Mouse (Mus musculus): ENCODE results near the gene Gm28048. TPM values are rescaled to one million over a fixed set of nuclear protein-coding genes. Genes with fewer than 3 reads are reported as not detected.

Gene Gm28048
- polyA plus RNA-seq, 1 experiment from 2014 or later, result 6.9 TPM

- no peak overlapping the region for H3K9ac ChIP-seq (ENCODE audit: low read length)
- H3K27me3 ChIP-seq (ENCODE audit: control insufficient read depth, insufficient read depth, low read length), result no peaks in the 10 kb centered on the region
- H3K4me2 ChIP-seq (ENCODE audit: low read depth, severe bottlenecking), result no peak overlapping the region
- H3K4me1 ChIP-seq (ENCODE audit: control insufficient read depth, insufficient read depth, low read length), result no peaks in the 10 kb centered on the region
- ATAC-seq (ENCODE audit: insufficient number of reproducible peaks, low FRiP score, low TSS enrichment, low read depth) (no peak), DNase-seq (ENCODE audit: low spot score) (no peak)
- 0 out of 2 replicates have a peak, but pooled peaks cover 2% of the 10 kb centered on the region for H3K36me3 ChIP-seq (ENCODE audit: control insufficient read depth, insufficient read depth, low read length)
- H3K4me3 ChIP-seq (ENCODE audit: low read depth, low read length), result no peak overlapping the region
- H3K27ac ChIP-seq (replicated peaks; ENCODE audit: low read depth, low read length), result no peak overlapping the region
- 95% methylated on average over 6 of the region's 6 CpGs for WGBS
- no peaks in the 10 kb centered on the region for H3K9me3 ChIP-seq (ENCODE audit: control insufficient read depth, low read length)
Observed at GRCm38 (mm10) chr11:22956346-22956745, 25.5 kb downstream of the Gm28048 start.

DNA sequence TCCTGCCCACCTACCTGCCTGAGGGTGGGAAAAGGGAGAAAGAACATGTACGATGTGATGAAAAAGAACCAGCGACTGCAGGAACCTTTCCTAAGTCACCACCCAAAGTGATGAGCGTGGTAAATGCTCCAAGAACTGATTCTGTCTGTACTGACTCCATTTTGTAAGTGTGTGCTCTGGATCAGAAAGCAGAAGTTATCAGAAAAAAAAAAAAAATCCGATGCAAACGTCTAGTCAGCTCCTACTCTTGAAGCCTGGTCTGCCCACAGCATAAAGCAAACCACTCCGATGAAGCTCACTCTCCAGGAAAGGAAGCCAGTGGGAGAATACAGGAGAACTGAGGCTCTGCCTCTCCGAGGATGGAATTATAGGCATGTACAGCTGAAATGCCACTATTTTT lies 29.2 kb downstream of the Gm28048 start:
- H3K27ac ChIP-seq (replicated peaks; ENCODE audit: low read depth, low read length), result no peak overlapping the region
- no peak overlapping the region for H3K4me3 ChIP-seq (ENCODE audit: low read depth, low read length)
- no peaks in the 10 kb centered on the region for H3K27me3 ChIP-seq (ENCODE audit: control insufficient read depth, insufficient read depth, low read length)
- ATAC-seq (ENCODE audit: insufficient number of reproducible peaks, low FRiP score, low TSS enrichment, low read depth), result no peak
- no peak overlapping the region for H3K4me2 ChIP-seq (ENCODE audit: low read depth, severe bottlenecking)
- H3K36me3 ChIP-seq (ENCODE audit: control insufficient read depth, insufficient read depth, low read length), result 0 out of 2 replicates have a peak, but pooled peaks cover 2% of the 10 kb centered on the region
- no peak overlapping the region for H3K9ac ChIP-seq (ENCODE audit: low read length)
- DNase-seq (ENCODE audit: low spot score), result no peak
- no peaks in the 10 kb centered on the region for H3K9me3 ChIP-seq (ENCODE audit: control insufficient read depth, low read length)
- no peaks in the 10 kb centered on the region for H3K4me1 ChIP-seq (ENCODE audit: control insufficient read depth, insufficient read depth, low read length)
- WGBS, result 88% methylated on average over 7 of the region's 7 CpGs

GRCm38 (mm10) chr11:22950131-22950530 lies 31.8 kb downstream of the Gm28048 start:
- H3K9me3 ChIP-seq (ENCODE audit: control insufficient read depth, low read length), result no peaks in the 10 kb centered on the region
- H3K27ac ChIP-seq (replicated peaks; ENCODE audit: low read depth, low read length), result no peak overlapping the region
- DNase-seq (ENCODE audit: low spot score) (no peak), ATAC-seq (ENCODE audit: insufficient number of reproducible peaks, low FRiP score, low TSS enrichment, low read depth) (no peak)
- no peaks in the 10 kb centered on the region for H3K27me3 ChIP-seq (ENCODE audit: control insufficient read depth, insufficient read depth, low read length)
- WGBS, result 95% methylated on average over 6 of the region's 6 CpGs
- H3K4me1 ChIP-seq (ENCODE audit: control insufficient read depth, insufficient read depth, low read length), result no peaks in the 10 kb centered on the region
- 0 out of 2 replicates have a peak, but pooled peaks cover 2% of the 10 kb centered on the region for H3K36me3 ChIP-seq (ENCODE audit: control insufficient read depth, insufficient read depth, low read length)
- no peak overlapping the region for H3K9ac ChIP-seq (ENCODE audit: low read length)
- no peak overlapping the region for H3K4me3 ChIP-seq (ENCODE audit: low read depth, low read length)
- no peak overlapping the region for H3K4me2 ChIP-seq (ENCODE audit: low read depth, severe bottlenecking)

DNA sequence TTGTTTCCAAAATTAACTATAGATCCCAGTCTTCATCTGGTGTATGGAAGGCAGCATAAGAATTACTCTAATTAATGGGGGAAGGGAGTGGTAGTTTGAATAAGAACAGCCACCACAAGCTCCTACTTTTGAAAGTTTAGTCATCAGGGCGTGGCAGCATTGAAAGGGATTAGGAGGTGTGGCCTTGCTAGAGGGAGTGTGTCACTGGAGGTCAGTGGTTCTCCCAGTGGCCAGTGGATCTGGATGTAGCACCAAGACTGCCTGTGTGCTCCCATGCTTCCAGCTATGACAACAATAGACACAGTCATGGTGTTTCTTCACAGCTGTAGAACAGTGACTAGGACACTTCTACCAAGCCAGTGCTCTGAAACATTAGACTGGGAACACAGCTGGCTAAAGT lies 32.8 kb downstream of the Gm28048 start:
- Histone ChIP-seq H3K9me3 (ENCODE audit: control insufficient read depth, low read length) (no peaks in the 10 kb centered on the region), H3K4me3 (ENCODE audit: low read depth, low read length) (no peak overlapping the region), H3K9ac (ENCODE audit: low read length) (no peak overlapping the region), H3K27me3 (ENCODE audit: control insufficient read depth, insufficient read depth, low read length) (no peaks in the 10 kb centered on the region), H3K36me3 (ENCODE audit: control insufficient read depth, insufficient read depth, low read length) (no peaks in the 10 kb centered on the region), H3K27ac (replicated peaks; ENCODE audit: low read depth, low read length) (no peak overlapping the region), H3K4me2 (ENCODE audit: low read depth, severe bottlenecking) (no peak overlapping the region), H3K4me1 (ENCODE audit: control insufficient read depth, insufficient read depth, low read length) (no peaks in the 10 kb centered on the region)
- 81% methylated on average over 1 of the region's 1 CpGs for WGBS
- DNase-seq (ENCODE audit: low spot score) (no peak), ATAC-seq (ENCODE audit: insufficient number of reproducible peaks, low FRiP score, low TSS enrichment, low read depth) (no peak)

DNA sequence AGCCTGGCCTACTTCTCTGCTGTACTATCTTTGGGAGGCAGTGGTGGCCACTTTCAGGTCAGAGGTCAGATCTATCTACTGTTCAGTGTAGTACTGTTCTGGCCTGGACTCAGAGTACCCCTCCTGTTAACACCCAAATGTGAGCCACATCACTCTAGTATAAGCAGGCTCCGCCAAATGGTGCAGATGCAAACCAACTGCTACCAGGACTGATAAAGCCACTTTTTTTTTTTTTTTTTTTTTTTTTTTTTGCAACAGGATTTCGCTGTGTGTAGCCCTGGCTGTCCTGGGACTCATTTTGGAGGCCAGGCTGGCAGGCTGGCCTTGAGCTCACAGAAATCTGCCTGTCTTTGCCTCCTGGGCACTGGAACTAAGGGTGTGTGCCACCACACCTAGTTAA lies 42.9 kb downstream of the Gm28048 start:
- Histone ChIP-seq H3K27ac (replicated peaks; ENCODE audit: low read depth, low read length) (no peak overlapping the region), H3K4me1 (ENCODE audit: control insufficient read depth, insufficient read depth, low read length) (no peaks in the 10 kb centered on the region), H3K27me3 (ENCODE audit: control insufficient read depth, insufficient read depth, low read length) (no peaks in the 10 kb centered on the region), H3K36me3 (ENCODE audit: control insufficient read depth, insufficient read depth, low read length) (no peaks in the 10 kb centered on the region), H3K4me2 (ENCODE audit: low read depth, severe bottlenecking) (no peak overlapping the region), H3K9me3 (ENCODE audit: control insufficient read depth, low read length) (no peaks in the 10 kb centered on the region), H3K9ac (ENCODE audit: low read length) (no peak overlapping the region), H3K4me3 (ENCODE audit: low read depth, low read length) (no peak overlapping the region)
- DNase-seq (ENCODE audit: low spot score) (no peak), ATAC-seq (ENCODE audit: insufficient number of reproducible peaks, low FRiP score, low TSS enrichment, low read depth) (no peak)
- WGBS, result 84% methylated on average over 2 of the region's 2 CpGs

GRCm38 (mm10) chr11:22937716-22938316 lies 44.1 kb downstream of the Gm28048 start:
- H3K9ac ChIP-seq (ENCODE audit: low read length), result no peak overlapping the region
- no peaks in the 10 kb centered on the region for H3K4me1 ChIP-seq (ENCODE audit: control insufficient read depth, insufficient read depth, low read length)
- H3K4me3 ChIP-seq (ENCODE audit: low read depth, low read length), result no peak overlapping the region
- no peaks in the 10 kb centered on the region for H3K36me3 ChIP-seq (ENCODE audit: control insufficient read depth, insufficient read depth, low read length)
- no peaks in the 10 kb centered on the region for H3K27me3 ChIP-seq (ENCODE audit: control insufficient read depth, insufficient read depth, low read length)
- H3K4me2 ChIP-seq (ENCODE audit: low read depth, severe bottlenecking), result no peak overlapping the region
- H3K27ac ChIP-seq (replicated peaks; ENCODE audit: low read depth, low read length), result no peak overlapping the region
- H3K9me3 ChIP-seq (ENCODE audit: control insufficient read depth, low read length), result no peaks in the 10 kb centered on the region
- DNase-seq (ENCODE audit: low spot score) (no peak), ATAC-seq (ENCODE audit: insufficient number of reproducible peaks, low FRiP score, low TSS enrichment, low read depth) (no peak)
- WGBS, result 92% methylated on average over 4 of the region's 4 CpGs

DNA sequence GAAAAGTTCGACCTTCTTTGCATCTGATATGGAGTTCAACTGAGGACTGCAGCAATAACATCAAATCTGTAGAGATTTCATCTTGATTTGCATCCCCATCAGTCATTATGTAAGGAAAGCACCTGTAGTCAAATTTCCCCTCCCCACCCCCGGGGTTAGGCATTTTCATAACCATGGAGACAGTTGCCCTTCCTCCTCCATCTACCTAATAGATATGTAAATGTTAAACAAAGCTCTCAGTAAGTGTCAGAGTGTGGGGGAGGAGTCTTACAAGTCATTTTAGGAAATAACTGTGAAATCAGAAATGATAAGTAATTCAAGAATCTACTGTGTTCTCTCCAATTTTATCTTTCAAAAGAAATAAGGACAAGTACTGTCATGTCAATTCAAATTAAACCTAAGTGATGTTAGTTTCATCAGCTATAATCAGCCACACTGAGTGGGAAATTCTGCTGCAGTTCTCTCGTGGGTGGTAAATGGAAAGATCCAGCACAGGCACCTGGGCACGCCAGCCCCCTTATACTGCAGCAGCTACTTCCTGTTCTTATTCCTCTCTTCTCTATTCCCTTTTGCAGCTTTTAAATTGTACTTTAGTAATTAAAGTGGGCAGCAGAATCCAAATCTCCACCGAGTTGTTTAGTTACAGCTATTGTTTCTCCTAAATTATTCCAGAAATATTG lies 45.3 kb downstream of the Gm28048 start:
- Histone ChIP-seq H3K27ac (replicated peaks; ENCODE audit: low read depth, low read length) (no peak overlapping the region), H3K9me3 (ENCODE audit: control insufficient read depth, low read length) (no peaks in the 10 kb centered on the region), H3K36me3 (ENCODE audit: control insufficient read depth, insufficient read depth, low read length) (no peaks in the 10 kb centered on the region), H3K9ac (ENCODE audit: low read length) (no peak overlapping the region), H3K4me2 (ENCODE audit: low read depth, severe bottlenecking) (no peak overlapping the region), H3K4me1 (ENCODE audit: control insufficient read depth, insufficient read depth, low read length) (no peaks in the 10 kb centered on the region), H3K27me3 (ENCODE audit: control insufficient read depth, insufficient read depth, low read length) (no peaks in the 10 kb centered on the region), H3K4me3 (ENCODE audit: low read depth, low read length) (no peak overlapping the region)
- no peak for ATAC-seq (ENCODE audit: insufficient number of reproducible peaks, low FRiP score, low TSS enrichment, low read depth)
- no peak for DNase-seq (ENCODE audit: low spot score)
- 67% methylated on average over 5 of the region's 5 CpGs for WGBS

- ATAC-seq (ENCODE audit: insufficient number of reproducible peaks, low FRiP score, low TSS enrichment, low read depth) (no peak), DNase-seq (ENCODE audit: low spot score) (no peak)
- Histone ChIP-seq H3K36me3 (ENCODE audit: control insufficient read depth, insufficient read depth, low read length) (no peaks in the 10 kb centered on the region), H3K4me3 (ENCODE audit: low read depth, low read length) (no peak overlapping the region), H3K4me1 (ENCODE audit: control insufficient read depth, insufficient read depth, low read length) (no peaks in the 10 kb centered on the region), H3K9me3 (ENCODE audit: control insufficient read depth, low read length) (no peaks in the 10 kb centered on the region), H3K27ac (replicated peaks; ENCODE audit: low read depth, low read length) (no peak overlapping the region), H3K4me2 (ENCODE audit: low read depth, severe bottlenecking) (no peak overlapping the region), H3K9ac (ENCODE audit: low read length) (no peak overlapping the region), H3K27me3 (ENCODE audit: control insufficient read depth, insufficient read depth, low read length) (no peaks in the 10 kb centered on the region)
Observed at GRCm38 (mm10) chr11:22932167-22932566, 49.7 kb downstream of the Gm28048 start.

Data from limb, embryonic 11.5 days (tissue).